Mouse (Mus musculus) erythroid progenitor cell, adult 5-6 weeks (primary cell): Measurements from ENCODE around the gene Slc35b2. TPM values are rescaled to one million over a fixed set of nuclear protein-coding genes. Genes with fewer than 3 reads are reported as not detected.

Experiments used
- ATAC-seq: replicated peaks from 2 replicates; pipeline ENCODE4 v1.8.0; 2016; ENCODE audit warnings: moderate number of reproducible peaks, mild to moderate bottlenecking, moderate TSS enrichment, inconsistent platforms; ENCODE audit not compliant: poor library complexity, low FRiP score, severe bottlenecking
- total RNA-seq, 2 experiments: library from RNA; stranded (forward) in 1 of 2; stranded (reverse) in 1 of 2; fragments of 150-400 nt in 1 of 2; fragments of 186-747, 209-891 nt in 1 of 2; gene quantifications; 2 replicates each; pipeline versions ENCODE4 v1.2.3 to v1.2.4; 2015 to 2017; ENCODE audit warnings: low replicate concordance in 2 of 2

Gene Slc35b2
- total RNA-seq, 2 experiments from 2014 or later: 10.3 to 15.5 TPM

DNA sequence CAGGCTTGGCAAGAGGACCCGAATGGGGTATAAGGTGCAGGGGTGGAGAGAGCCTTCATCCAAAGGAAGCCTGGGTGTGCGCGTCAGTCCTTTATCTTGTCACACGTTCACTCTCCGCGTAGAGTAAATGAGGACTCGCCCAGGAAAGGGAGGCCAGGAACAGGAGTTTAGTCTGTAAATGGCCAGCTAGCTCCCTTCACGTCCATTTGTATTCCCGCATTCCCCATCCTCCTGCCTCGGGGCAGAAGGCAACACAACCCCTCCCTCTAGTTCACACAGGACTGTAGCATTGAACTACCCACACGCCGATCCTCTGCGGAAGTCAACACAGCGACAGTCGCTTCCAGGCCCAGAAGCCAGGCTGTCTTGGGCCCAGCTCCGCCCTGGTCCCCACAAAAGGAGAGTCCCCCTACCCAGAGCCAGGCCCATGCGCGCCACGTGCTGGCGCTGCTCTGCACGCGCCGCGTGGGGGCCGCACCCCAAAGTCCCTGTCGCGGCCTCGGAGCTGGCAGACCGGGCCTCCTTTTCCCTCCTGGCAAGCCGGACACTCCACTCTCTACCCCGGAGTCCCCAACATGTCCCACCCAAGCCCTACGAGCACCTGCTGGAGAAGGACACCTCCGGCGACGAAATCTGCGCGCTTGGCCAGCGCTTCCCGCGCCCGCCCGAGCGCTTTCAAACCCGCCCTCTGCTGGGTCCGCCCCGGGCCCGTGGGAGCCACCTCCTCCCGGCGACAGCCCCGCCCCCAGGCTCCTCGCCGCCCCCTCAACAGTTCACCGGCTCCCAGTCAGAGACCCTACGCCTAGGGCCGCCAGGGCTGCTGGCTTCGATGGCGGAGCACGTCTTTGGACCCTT, 31.4 kb downstream of the Slc35b2 start:
- ATAC-seq: peak; percentile 61

- ATAC-seq: no peak
These were observed 32.2 kb downstream of the Slc35b2 start for GRCm38 (mm10) chr17:45595736-45596390.

DNA sequence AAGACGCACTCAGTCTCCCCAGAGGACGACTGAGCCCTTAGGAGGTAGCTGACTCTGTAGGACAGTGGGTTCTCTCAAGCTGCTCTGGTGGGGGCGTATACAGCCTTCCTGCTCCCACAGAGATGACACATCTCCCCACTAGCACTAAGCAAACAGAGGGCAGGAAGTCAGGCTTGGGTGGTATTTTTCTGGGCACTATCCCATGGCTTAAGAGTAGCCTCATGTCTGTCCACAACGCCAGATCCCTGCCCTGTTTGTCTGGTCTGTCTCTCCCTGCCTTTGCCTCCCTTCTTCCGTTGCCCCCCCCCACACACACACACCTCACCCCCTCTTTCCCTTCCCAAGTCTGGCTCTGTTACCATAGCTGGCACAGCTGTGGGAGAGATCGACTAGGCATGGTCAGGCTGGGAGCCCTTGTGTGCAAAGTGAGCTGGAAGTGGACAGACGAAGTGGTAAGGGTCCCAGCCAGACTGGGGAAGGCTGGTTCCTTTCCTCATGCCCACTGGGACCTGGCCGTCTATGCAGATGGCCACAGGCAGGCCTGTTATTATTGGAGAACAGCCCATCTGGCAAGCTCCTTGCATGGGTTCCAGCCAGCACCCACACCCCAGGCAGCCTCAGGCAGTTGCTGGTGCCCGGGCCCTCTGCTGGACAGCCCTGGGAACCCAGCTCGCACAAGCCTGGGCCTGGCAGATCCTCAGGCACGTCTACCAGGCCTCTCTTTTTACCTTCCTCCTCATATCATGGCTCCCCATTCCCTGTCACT, 33.1 kb downstream of the Slc35b2 start:
- peak; percentile 56 for ATAC-seq

DNA sequence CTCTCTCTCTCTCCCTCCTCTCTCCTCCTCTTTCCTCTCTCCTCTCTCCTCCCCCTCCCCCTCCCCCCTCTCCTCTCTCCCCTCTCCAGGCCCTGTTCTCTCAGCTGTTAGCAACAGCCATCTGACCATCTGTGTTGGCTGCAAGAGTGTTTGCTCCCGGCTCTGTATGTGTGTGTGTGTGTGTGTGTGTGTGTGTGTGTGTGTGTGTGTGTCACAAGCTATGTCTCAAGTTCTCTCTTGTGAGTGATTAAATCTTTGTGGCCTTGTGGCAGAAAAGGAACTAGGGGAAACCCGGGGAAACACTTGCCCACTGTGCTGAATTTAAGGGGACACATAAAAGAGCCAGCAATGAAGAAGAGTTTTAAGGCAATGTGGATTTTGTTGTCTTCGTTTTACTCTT, 34.1 kb downstream of the Slc35b2 start:
- ATAC-seq: no peak

- no peak for ATAC-seq
These were observed 34.7 kb downstream of the Slc35b2 start for GRCm38 (mm10) chr17:45598376-45598775.

DNA sequence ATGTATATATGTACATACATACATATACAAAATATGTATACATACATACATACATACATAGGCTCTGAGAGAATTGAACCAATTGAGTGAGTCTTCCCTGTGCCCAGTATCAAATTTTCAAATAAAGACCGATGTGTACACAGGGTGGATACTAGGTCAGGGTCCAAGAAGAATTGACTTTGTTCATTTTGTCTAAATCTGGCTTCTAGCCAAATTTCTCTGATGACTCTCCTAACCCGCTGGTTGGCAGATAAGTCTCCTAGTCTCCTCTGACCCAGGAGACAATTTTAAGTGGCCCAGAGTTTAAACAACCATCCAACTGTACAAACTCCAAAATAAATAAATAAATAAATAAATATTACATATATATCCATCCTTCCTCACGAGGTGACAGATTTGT, 35.2 kb downstream of the Slc35b2 start:
- ATAC-seq: no peak

DNA sequence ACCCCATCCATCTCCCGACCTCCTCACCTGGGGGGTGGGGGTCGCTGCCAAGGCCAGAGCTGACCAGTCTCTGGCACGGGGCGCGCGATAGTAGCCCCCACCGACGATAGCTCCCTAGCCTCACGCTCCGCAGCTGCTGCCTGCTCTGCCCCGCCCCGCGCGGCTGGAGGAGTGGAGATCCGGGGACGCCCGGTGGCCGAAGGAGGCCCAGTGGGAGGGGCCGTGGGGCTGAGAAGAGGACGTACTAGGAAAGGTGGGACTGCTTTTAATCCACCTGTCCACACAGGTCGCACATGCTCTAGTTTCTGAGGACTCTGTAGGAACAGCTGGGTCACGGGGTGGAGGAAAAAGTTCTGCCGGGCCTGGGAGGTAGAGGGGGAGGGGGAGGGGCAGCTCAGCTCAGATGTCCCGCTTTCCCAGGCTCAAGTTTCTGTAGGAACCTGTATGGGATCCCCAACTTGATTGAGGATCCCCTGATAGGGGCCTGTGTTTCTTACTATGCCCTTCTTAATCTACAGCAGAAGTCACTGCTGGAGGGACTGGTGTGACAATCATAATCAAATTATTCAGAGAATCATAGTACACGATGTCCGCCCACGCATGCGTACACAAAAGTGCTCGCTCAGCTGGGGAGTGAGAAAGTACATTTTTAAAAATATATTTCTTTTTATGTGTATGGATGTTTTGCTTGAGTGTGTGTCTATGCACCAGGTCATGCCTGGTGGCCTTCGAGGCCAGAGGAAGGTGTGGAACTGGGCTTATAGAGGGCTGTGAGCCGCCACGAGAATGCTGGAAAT, 36.0 kb downstream of the Slc35b2 start, which contains the start of gene Slc29a1:
Gene Slc29a1 (minus strand): TSS at position 161 of the 797 bp plus-strand sequence.
- no peak for ATAC-seq

- ATAC-seq: no peak
These were observed 36.6 kb downstream of the Slc35b2 start for GRCm38 (mm10) chr17:45600267-45600666.

DNA sequence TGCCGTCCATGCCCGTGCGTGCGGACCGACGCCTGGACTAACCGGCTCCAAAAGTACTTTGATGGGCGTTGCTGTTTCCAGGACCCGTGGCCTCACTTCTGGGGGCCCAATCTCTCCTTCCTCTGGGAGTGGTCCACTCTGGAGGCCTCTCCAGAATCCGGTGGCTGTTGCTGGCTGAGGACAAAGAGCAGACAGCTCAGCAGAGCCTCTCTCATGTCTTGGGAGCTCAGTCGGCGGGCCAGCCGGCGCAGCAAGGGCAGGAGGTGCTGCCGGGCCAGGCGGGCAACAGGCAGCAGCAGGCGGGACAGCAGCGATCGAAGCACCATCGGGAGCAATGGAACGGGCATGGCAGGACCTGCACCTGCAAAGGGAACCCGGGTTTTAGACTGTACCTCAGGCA, 37.7 kb downstream of the Slc35b2 start:
- no peak for ATAC-seq

- no peak for ATAC-seq
These were observed 38.2 kb downstream of the Slc35b2 start, which contains the start of gene Mymx for GRCm38 (mm10) chr17:45601877-45602304. Gene Mymx (minus strand): TSS chr17:45602102.

GRCm38 (mm10) chr17:45602984-45603383, 39.3 kb downstream of the Slc35b2 start:
- ATAC-seq: no peak

DNA sequence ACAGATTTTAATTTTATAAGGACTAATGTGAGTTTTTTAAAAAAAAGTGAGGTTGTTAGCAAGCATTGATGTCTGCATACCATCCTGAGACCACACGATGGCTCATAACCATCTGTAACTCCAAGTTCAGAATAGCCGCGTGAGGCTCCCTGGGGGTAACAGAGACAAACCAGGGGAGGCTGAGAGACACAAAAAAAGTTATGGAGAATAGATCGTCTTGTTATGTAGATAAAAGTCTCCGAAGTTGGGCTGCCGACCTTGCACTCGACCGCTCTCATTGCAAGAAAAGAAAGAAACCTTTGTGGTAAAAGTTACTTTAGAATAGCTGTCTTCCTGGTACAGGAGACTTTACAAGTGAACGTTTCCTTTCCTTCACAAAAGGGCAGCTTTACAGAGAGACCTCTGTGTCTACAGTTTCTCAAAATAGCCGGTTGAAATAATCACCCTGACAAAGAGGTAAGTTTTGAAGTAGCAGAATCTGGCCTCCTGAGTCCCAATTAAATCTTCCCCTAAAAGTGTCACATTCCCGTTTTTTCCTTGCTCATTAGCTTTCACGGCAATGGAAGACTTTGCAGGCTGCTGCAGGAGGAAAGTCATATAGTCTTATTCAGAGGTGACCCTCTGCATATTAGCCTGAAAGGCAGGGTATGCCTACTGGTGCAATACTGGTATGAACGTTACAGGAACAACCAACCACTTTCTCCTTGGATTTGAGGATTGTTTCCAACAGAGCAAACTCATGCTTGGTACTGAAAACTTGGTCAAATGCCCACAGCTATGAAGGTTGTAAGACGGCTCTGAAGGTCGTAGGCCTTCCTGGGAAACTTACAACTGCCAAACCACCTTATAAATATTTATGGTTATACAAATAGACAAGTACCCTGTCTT, 43.6 kb downstream of the Slc35b2 start:
- ATAC-seq: no peak

DNA sequence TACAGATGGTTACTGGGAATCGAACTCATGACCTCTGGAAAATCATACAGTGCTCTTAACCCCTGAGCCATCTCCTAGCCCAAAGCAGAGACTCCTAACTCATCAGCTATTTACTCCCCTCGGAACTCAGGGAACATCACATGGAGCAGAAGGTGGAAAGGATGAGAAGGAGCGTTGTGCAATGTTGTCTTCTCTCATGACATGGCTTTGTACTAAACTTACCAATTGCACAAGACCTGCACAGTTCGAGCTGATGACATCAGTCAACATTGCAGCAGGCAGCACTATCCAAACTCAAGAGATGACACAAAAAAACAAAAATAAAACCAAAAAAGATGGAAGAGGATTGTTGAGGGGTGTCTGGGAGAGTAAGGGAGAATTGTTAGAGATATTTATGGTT, 44.7 kb downstream of the Slc35b2 start:
- ATAC-seq: no peak

DNA sequence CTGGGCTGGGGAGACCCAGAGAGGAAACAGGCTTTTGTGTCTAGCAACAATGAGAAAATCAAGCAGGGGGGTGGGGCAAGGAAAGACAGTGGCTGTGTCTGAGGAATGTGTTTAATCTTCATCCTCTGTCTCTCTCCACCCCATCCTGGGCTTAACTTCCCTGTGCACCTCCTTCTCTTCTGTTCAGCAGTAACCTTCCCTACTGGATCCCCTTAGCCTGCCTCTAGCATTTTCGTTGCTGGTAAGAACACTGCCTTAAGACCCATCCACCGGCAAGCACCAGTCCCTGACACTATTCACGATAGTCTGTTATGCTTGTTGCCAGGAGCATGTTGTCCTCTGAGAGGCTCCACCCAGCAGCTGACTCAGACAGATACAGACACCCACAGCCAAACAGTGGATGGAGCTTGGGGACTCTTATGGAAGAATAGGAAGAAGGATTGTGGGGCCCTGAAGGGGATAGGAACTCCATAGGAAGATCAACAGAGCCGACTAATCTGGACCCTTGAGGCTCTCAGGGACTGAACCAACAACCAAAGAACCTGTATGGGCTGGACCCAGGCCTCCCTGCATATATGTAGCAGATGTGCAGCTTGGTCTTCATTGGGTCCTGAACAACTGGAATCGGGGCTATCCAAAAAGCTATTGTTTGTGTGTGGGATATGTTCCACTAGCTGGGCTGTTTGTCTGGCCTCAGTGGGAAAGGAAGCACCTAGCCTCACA, 46.6 kb downstream of the Slc35b2 start:
- no peak for ATAC-seq

- no peak for ATAC-seq
These were observed 48.3 kb downstream of the Slc35b2 start for GRCm38 (mm10) chr17:45612008-45612407.

DNA sequence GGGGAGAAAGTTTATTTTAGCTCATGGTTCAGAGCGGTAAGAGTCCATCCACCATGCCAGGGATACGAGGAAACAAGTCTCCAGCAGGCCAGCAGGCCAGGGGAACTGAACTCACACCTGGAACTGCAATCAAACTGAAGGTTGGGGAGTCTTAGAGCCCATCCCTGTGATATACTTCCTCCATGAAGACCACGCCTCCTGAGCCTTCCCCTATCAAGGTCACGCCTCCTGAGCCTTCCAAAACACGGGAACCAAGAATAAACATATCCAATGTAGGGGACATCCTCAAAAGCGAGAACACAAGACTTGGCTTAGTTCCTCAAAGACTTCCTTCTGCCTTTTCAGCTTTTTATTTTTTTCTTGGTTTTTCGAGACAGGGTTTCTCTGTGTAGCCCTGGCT, 49.2 kb downstream of the Slc35b2 start:
- ATAC-seq: no peak

DNA sequence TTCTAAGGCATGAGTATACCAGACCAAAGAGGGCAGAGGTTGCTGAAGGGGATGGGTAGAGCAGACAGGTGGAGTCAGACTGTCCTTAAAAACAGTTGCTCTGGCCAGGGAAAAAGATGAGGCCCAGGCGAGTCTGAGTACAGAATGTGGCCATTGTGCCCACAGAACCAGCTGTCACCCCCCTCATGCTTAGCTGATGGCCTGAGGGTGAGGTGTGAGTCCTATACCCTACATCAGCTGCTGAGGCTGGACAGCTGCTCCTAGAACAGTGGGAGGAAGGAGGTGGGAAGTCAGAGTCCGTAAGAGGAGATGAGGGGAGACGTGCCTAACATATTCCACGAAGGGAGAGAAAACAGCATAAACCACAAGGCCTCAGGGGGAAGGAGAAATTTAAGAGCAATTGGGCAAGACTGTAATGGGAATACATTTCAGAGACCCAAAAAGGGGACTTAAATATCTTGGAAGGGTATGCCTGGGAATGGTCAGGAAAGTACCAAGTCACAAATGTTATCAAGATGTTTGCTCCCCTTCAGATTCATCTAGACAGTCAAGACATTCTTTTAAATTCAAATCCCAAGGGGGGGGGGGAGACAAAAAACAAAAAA, 52.5 kb downstream of the Slc35b2 start:
- no peak for ATAC-seq

GRCm38 (mm10) chr17:45616679-45617078, 53.0 kb downstream of the Slc35b2 start:
- ATAC-seq: no peak
